Mouse (Mus musculus) olfactory bulb, adult 2 months (tissue): ENCODE measurements at regions not wholly inside any gene's neighbourhood (a gene's known extent, or its start where the extent isn't known, plus 50 kb on each side); places are given as distances from the start of the nearest gene placed in this dataset.

Experiments used
- CTCF ChIP-seq: fragments of 200-500 bp; IDR thresholded peaks from 2 replicates; pipeline ENCODE4 v1.5.1; 2012; ENCODE audit warnings: low read depth, mild to moderate bottlenecking, low read length, moderate library complexity; ENCODE audit not compliant: insufficient read depth
- POLR2A ChIP-seq: fragments of 200-500 bp; IDR thresholded peaks from 2 replicates; pipeline ENCODE4 v1.6.1; 2012; ENCODE audit warnings: mild to moderate bottlenecking, low read depth, low read length, moderate library complexity; ENCODE audit not compliant: insufficient read depth

DNA sequence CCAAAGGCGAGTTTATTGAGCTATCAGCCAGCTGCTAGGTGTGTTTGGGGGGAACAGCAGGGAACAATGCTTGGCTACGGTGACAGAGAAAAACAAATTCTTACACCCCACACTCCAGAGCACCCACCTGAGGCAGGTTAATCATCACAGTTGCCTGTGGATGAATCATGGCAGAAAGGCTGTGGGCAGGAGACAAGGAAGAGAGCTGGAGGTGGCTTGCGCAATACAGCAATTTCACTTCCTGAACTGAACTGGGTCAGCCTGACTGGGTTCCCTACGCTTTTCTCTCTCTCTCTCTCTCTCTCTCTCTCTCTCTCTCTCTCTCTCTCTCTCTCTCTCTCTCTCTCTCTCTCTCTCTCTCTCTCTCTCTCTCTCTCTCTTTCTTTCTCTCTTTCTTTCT is 481.5 kb downstream of the Zfp704 start:
- TF ChIP-seq CTCF (no peak), POLR2A (no peak)
